ENCODE assay signal across 27 mouse cellular contexts in the genomic region with DNA sequence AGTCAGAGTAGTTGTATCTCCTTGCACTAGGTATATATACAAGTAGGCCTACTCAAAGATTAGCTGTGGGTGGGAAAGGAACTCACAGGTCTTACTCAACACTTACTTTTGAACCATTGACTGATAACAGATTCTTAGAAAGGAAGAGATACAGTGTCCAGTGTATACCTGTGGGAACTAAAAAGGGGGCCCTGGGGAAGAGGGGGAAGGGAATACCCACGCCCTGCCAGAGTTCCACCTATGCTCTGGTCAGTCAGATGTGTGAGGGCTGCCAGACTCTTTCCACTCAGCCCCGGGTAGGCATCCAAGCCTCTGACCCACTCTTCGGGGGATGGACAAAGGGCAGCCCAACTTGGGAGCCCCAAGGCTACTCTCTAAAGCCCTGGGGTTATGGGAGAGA.
DNase-seq lines count a peak whose midpoint lies in the region; ATAC-seq and TF ChIP-seq lines count a peak whose summit lies in the region.
"Had no signal": no experiment of that assay in that cellular context is flagged by ENCODE, and none has a peak within 500 bp of the region (broad histone marks: within the 10 kb centered on the region; RNA-seq: fewer than 3 reads in every experiment).

No protein-coding gene starts in this region.

- DNase-seq in heart, embryonic 10.5 days (ENCODE audit: low spot score) = no peak
- DNase-seq in heart, postnatal 4 days = no peak
- DNase-seq in heart, postnatal 10 days = no peak
- no peak for DNase-seq in lung, postnatal 0 days (ENCODE audit: low spot score)
- no peak for DNase-seq in layer of hippocampus, postnatal 14 days (ENCODE audit: low spot score in 2 of 2)
- DNase-seq: B cell, adult 2 months; cerebellum, adult 18-20 months; cerebellum, adult 9-10 months; cerebellum, postnatal 25 days; forebrain, postnatal 0 days; gastrocnemius, adult 2 months; gastrocnemius, postnatal 14 days; heart, adult 11 months; heart, postnatal 36 days; kidney, adult 11 months; kidney, adult 8-10 months had no signal

- H3K9me3 ChIP-seq in heart, embryonic 10.5 days = no peaks in the 10 kb centered on the region
- H3K9me3 ChIP-seq in heart, embryonic 13.5 days = 0 out of 2 replicates have a peak, but pooled peaks cover 2% of the 10 kb centered on the region
- H3K9me3 ChIP-seq in lung, embryonic 16.5 days (ENCODE audit: control insufficient read depth, low read length) = no peaks in the 10 kb centered on the region
- H3K9me3 ChIP-seq in lung, postnatal 0 days (ENCODE audit: low read length) = no peaks in the 10 kb centered on the region
- no peaks in the 10 kb centered on the region for H3K9me3 ChIP-seq in intestine, embryonic 16.5 days (ENCODE audit: control insufficient read depth, low read length)
- H3K9me3 ChIP-seq: G1E; hindbrain, embryonic 12.5 days had no signal

- no peak overlapping the region for H3K9ac ChIP-seq in heart, embryonic 13.5 days
- no peak overlapping the region for H3K9ac ChIP-seq in lung, embryonic 16.5 days (ENCODE audit: low read length)
- no peak overlapping the region for H3K9ac ChIP-seq in lung, postnatal 0 days (replicated peaks; ENCODE audit: low read depth)
- no peak overlapping the region for H3K9ac ChIP-seq in intestine, embryonic 16.5 days (ENCODE audit: low read depth, low read length)
- H3K9ac ChIP-seq: embryonic facial prominence, embryonic 13.5 days; forebrain, postnatal 0 days; hindbrain, embryonic 12.5 days had no signal

- no peaks in the 10 kb centered on the region for H3K36me3 ChIP-seq in heart, embryonic 10.5 days
- H3K36me3 ChIP-seq in heart, embryonic 13.5 days = no peaks in the 10 kb centered on the region
- H3K36me3 ChIP-seq in lung, embryonic 16.5 days (ENCODE audit: control insufficient read depth, insufficient read depth, low read length) = no peaks in the 10 kb centered on the region
- no peaks in the 10 kb centered on the region for H3K36me3 ChIP-seq in lung, postnatal 0 days (ENCODE audit: insufficient read depth, low read length)
- H3K36me3 ChIP-seq in intestine, embryonic 16.5 days (ENCODE audit: control insufficient read depth, insufficient read depth, low read length) = no peaks in the 10 kb centered on the region
- H3K36me3 ChIP-seq: embryonic facial prominence, embryonic 13.5 days; G1E; hindbrain, embryonic 12.5 days had no signal

- no peak for ATAC-seq in heart, embryonic 13.5 days (ENCODE audit: extremely low read depth, insufficient number of reproducible peaks, low FRiP score, low TSS enrichment)
- ATAC-seq in lung, embryonic 16.5 days (ENCODE audit: low read depth) = 0 out of 2 replicates have a peak, but pooled peaks have one; percentile 15
- ATAC-seq in lung, postnatal 0 days = no peak
- peak; percentile 65 for ATAC-seq in intestine, embryonic 16.5 days
- ATAC-seq: forebrain, embryonic 14.5 days; forebrain, postnatal 0 days; hindbrain, embryonic 16.5 days; Patski had no signal

- no peak overlapping the region for H3K4me3 ChIP-seq in heart, embryonic 10.5 days
- no peak overlapping the region for H3K4me3 ChIP-seq in heart, embryonic 13.5 days
- H3K4me3 ChIP-seq in lung, embryonic 16.5 days (ENCODE audit: low read length) = no peak overlapping the region
- no peak overlapping the region for H3K4me3 ChIP-seq in lung, postnatal 0 days (ENCODE audit: low read depth, low read length)
- H3K4me3 ChIP-seq in intestine, embryonic 16.5 days (ENCODE audit: low read length) = no peak overlapping the region
- H3K4me3 ChIP-seq: embryonic facial prominence, embryonic 13.5 days; erythroblast, embryonic 14.5 days; gastrocnemius, adult 2 months; hindbrain, embryonic 12.5 days had no signal

- H3K27me3 ChIP-seq in heart, embryonic 10.5 days (ENCODE audit: insufficient read depth, poor library complexity, severe bottlenecking) = no peaks in the 10 kb centered on the region
- H3K27me3 ChIP-seq in heart, embryonic 13.5 days (replicated peaks) = no peaks in the 10 kb centered on the region
- H3K27me3 ChIP-seq in lung, embryonic 16.5 days (ENCODE audit: control insufficient read depth, insufficient read depth, low read depth, low read length) = no peaks in the 10 kb centered on the region
- no peaks in the 10 kb centered on the region for H3K27me3 ChIP-seq in lung, postnatal 0 days (replicated peaks; ENCODE audit: insufficient read depth, low read length)
- no peaks in the 10 kb centered on the region for H3K27me3 ChIP-seq in intestine, embryonic 16.5 days (replicated peaks; ENCODE audit: control insufficient read depth, insufficient read depth, low read length)
- H3K27me3 ChIP-seq: CH12.LX; embryonic facial prominence, embryonic 13.5 days; hindbrain, embryonic 12.5 days; Patski had no signal

- H3K27ac ChIP-seq in heart, embryonic 10.5 days = peak overlapping the region; percentile 83
- peak overlapping the region; percentile 53; the same call in 1 of the 2 replicates for H3K27ac ChIP-seq in heart, embryonic 13.5 days (replicated peaks)
- no peak overlapping the region for H3K27ac ChIP-seq in lung, embryonic 16.5 days (ENCODE audit: low read length)
- H3K27ac ChIP-seq in lung, postnatal 0 days (ENCODE audit: low read length) = no peak overlapping the region
- no peak overlapping the region for H3K27ac ChIP-seq in intestine, embryonic 16.5 days (ENCODE audit: low read length)
- H3K27ac ChIP-seq: embryonic facial prominence, embryonic 13.5 days; gastrocnemius, adult 2 months; hindbrain, embryonic 12.5 days had no signal

- peaks cover 11% of the 10 kb centered on the region for H3K4me1 ChIP-seq in heart, embryonic 10.5 days
- peaks cover 14% of the 10 kb centered on the region for H3K4me1 ChIP-seq in heart, embryonic 13.5 days
- no peaks in the 10 kb centered on the region for H3K4me1 ChIP-seq in lung, embryonic 16.5 days (replicated peaks; ENCODE audit: control insufficient read depth, insufficient read depth, low read length)
- H3K4me1 ChIP-seq in lung, postnatal 0 days (ENCODE audit: insufficient read depth, low read depth, low read length) = no peaks in the 10 kb centered on the region
- no peaks in the 10 kb centered on the region for H3K4me1 ChIP-seq in intestine, embryonic 16.5 days (ENCODE audit: control insufficient read depth, insufficient read depth, low read length)
- H3K4me1 ChIP-seq: embryonic facial prominence, embryonic 13.5 days; hindbrain, embryonic 12.5 days had no signal

- WGBS in heart, embryonic 10.5 days = 80% methylated on average over 3 of the region's 3 CpGs
- WGBS in heart, embryonic 13.5 days = 69% methylated on average over 3 of the region's 3 CpGs
- WGBS in lung, embryonic 16.5 days = 70% methylated on average over 3 of the region's 3 CpGs
- WGBS in lung, postnatal 0 days = 65% methylated on average over 3 of the region's 3 CpGs
- 84% methylated on average over 3 of the region's 3 CpGs for WGBS in intestine, embryonic 16.5 days

- no peak for TF ChIP-seq CTCF in lung, postnatal 0 days (IDR thresholded peaks at IDR 0.05)

- TF ChIP-seq EP300 in lung, postnatal 0 days (IDR thresholded peaks at IDR 0.05) = no peak

- intact Hi-C loops in heart, postnatal 10 days (cut with DNase I) = no loop called here

- no peak overlapping the region for H3K4me2 ChIP-seq in heart, embryonic 13.5 days
- H3K4me2 ChIP-seq in lung, embryonic 16.5 days (ENCODE audit: low read depth, low read length) = no peak overlapping the region
- H3K4me2 ChIP-seq in lung, postnatal 0 days (replicated peaks; ENCODE audit: low read depth, low read length) = no peak overlapping the region
- no peak overlapping the region for H3K4me2 ChIP-seq in intestine, embryonic 16.5 days (ENCODE audit: low read depth, low read length)
- H3K4me2 ChIP-seq: embryonic facial prominence, embryonic 13.5 days; hindbrain, embryonic 12.5 days had no signal

Comparison
In these comparisons a context has a peak if more than half of its experiments do, and no peak if none do; other contexts are left out.
1. ATAC-seq: peak in lung, embryonic 16.5 days (single experiment) and intestine, embryonic 16.5 days (single experiment); none in heart, embryonic 13.5 days (single experiment) and lung, postnatal 0 days (single experiment).
2. H3K27ac ChIP-seq: peak in heart, embryonic 10.5 days (single experiment) and heart, embryonic 13.5 days (single experiment); none in lung, embryonic 16.5 days (single experiment), lung, postnatal 0 days (single experiment) and intestine, embryonic 16.5 days (single experiment).